Mouse (Mus musculus) brain, embryonic 14.5 days (tissue): ENCODE data around the gene Gm10283.

ENCODE experiments used
- CTCF ChIP-seq: fragments of 200-500 bp; IDR thresholded peaks from 2 replicates; pipeline ENCODE4 v1.5.1; 2012; ENCODE audit warnings: inconsistent platforms, mild to moderate bottlenecking, moderate library complexity, borderline replicate concordance; ENCODE audit not compliant: insufficient read depth, insufficient read length; ENCODE audit errors: extremely low read depth
- POLR2A ChIP-seq: fragments of 200-500 bp; IDR thresholded peaks from 2 replicates; pipeline ENCODE4 v1.6.1; 2012; ENCODE audit warnings: mild to moderate bottlenecking, inconsistent platforms, borderline replicate concordance; ENCODE audit not compliant: poor library complexity, insufficient read depth, insufficient read length, severe bottlenecking; ENCODE audit errors: extremely low read depth

DNA sequence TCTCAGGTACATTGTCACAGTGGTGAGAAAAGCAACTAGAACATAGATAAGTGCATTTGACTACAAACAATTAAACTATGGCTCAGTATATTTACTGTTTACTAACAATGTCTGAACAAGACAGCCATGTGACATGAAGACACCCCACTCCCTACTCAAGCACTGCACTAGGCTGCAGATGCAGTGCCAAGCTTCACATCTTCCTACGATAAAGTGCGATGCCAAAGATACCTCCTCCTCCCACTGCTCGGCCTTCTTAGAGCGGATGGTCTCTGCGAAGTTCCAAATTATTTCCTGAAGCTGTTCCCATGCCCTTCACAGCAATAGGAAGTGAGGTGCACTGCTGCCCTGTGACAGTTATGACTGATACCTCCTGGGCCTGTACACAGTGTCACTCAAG, 70.3 kb downstream of the Gm10283 start:
- TF ChIP-seq CTCF (no peak), POLR2A (no peak)
